Mouse (Mus musculus): Measurements from ENCODE around the gene Odc1. TPM values are rescaled to one million over a fixed set of nuclear protein-coding genes. Genes with fewer than 3 reads are reported as not detected.

Gene Odc1
- polyA plus RNA-seq (2014; fragmentation: Nextera tagmentation; extraction: Ambion mirVana): 267 and 302 TPM in 2 replicates

GRCm38 (mm10) chr12:17544209-17545106, at the start of gene Odc1:
Gene Odc1 (plus strand): TSS chr12:17544794.
- no peaks in the 10 kb centered on the region for H3K27me3 ChIP-seq (ENCODE audit: control insufficient read depth, insufficient read depth, low read length)
- H3K4me1 ChIP-seq (replicated peaks; ENCODE audit: control insufficient read depth, insufficient read depth, low read length): no peaks in the 10 kb centered on the region
- H3K4me3 ChIP-seq (ENCODE audit: low read depth, low read length): peak within 1 kb of the TSS; percentile 91
- H3K27ac ChIP-seq (ENCODE audit: low read depth, low read length): peak within 1 kb of the TSS; percentile 88
- ATAC-seq (ENCODE audit: low FRiP score) (peak; percentile 98), DNase-seq (ENCODE audit: low spot score) (peak; percentile 98)
- H3K4me2 ChIP-seq (replicated peaks; ENCODE audit: low read depth, low read length): peak within 1 kb of the TSS; percentile 61
- WGBS: under 1% methylated on average over 44 of the region's 98 CpGs
- no peaks in the 10 kb centered on the region for H3K9me3 ChIP-seq (ENCODE audit: control insufficient read depth, low read length)
- H3K9ac ChIP-seq (ENCODE audit: low read depth, low read length): peak within 1 kb of the TSS; percentile 91
- no peaks in the 10 kb centered on the region for H3K36me3 ChIP-seq (ENCODE audit: control insufficient read depth, insufficient read depth, low read length)

- H3K4me3 ChIP-seq (ENCODE audit: low read depth, low read length): no peak overlapping the region
- H3K9me3 ChIP-seq (ENCODE audit: control insufficient read depth, low read length): no peaks in the 10 kb centered on the region
- no peaks in the 10 kb centered on the region for H3K4me1 ChIP-seq (replicated peaks; ENCODE audit: control insufficient read depth, insufficient read depth, low read length)
Observed at GRCm38 (mm10) chr12:17494809-17495208, 49.8 kb upstream of the Odc1 start.

GRCm38 (mm10) chr12:17495858-17496451, 48.6 kb upstream of the Odc1 start:
- no peak overlapping the region for H3K9ac ChIP-seq (ENCODE audit: low read depth, low read length)
- WGBS: 26% methylated on average over 8 of the region's 8 CpGs
- H3K4me3 ChIP-seq (ENCODE audit: low read depth, low read length): no peak overlapping the region
- DNase-seq (ENCODE audit: low spot score) (peak; percentile 36), ATAC-seq (ENCODE audit: low FRiP score) (peak; percentile 35; the same call in 1 of the 2 replicates)
- no peak overlapping the region for H3K4me2 ChIP-seq (replicated peaks; ENCODE audit: low read depth, low read length)
- H3K4me1 ChIP-seq (replicated peaks; ENCODE audit: control insufficient read depth, insufficient read depth, low read length): no peaks in the 10 kb centered on the region
- H3K27ac ChIP-seq (ENCODE audit: low read depth, low read length): no peak overlapping the region
- no peaks in the 10 kb centered on the region for H3K9me3 ChIP-seq (ENCODE audit: control insufficient read depth, low read length)
- no peaks in the 10 kb centered on the region for H3K27me3 ChIP-seq (ENCODE audit: control insufficient read depth, insufficient read depth, low read length)
- no peaks in the 10 kb centered on the region for H3K36me3 ChIP-seq (ENCODE audit: control insufficient read depth, insufficient read depth, low read length)

More at GRCm38 (mm10) chr12:17494809-17495208, 49.8 kb upstream of the Odc1 start:
- Histone ChIP-seq H3K9ac (ENCODE audit: low read depth, low read length) (no peak overlapping the region), H3K27ac (ENCODE audit: low read depth, low read length) (no peak overlapping the region), H3K4me2 (replicated peaks; ENCODE audit: low read depth, low read length) (no peak overlapping the region), H3K27me3 (ENCODE audit: control insufficient read depth, insufficient read depth, low read length) (no peaks in the 10 kb centered on the region), H3K36me3 (ENCODE audit: control insufficient read depth, insufficient read depth, low read length) (no peaks in the 10 kb centered on the region)
- DNase-seq (ENCODE audit: low spot score): no peak
- no peak for ATAC-seq (ENCODE audit: low FRiP score)
- WGBS: 69% methylated on average over 4 of the region's 4 CpGs

- DNase-seq (ENCODE audit: low spot score) (no peak), ATAC-seq (ENCODE audit: low FRiP score) (no peak)
- Histone ChIP-seq H3K9me3 (ENCODE audit: control insufficient read depth, low read length) (no peaks in the 10 kb centered on the region), H3K4me2 (replicated peaks; ENCODE audit: low read depth, low read length) (no peak overlapping the region), H3K27me3 (ENCODE audit: control insufficient read depth, insufficient read depth, low read length) (no peaks in the 10 kb centered on the region), H3K4me1 (replicated peaks; ENCODE audit: control insufficient read depth, insufficient read depth, low read length) (no peaks in the 10 kb centered on the region), H3K36me3 (ENCODE audit: control insufficient read depth, insufficient read depth, low read length) (no peaks in the 10 kb centered on the region), H3K9ac (ENCODE audit: low read depth, low read length) (no peak overlapping the region), H3K4me3 (ENCODE audit: low read depth, low read length) (no peak overlapping the region), H3K27ac (ENCODE audit: low read depth, low read length) (no peak overlapping the region)
- 19% methylated on average over 2 of the region's 2 CpGs for WGBS
Observed at GRCm38 (mm10) chr12:17505620-17506074, 38.9 kb upstream of the Odc1 start.

- WGBS: 62% methylated on average over 5 of the region's 5 CpGs
- H3K27ac ChIP-seq (ENCODE audit: low read depth, low read length): no peak overlapping the region
Observed at GRCm38 (mm10) chr12:17506117-17506993, 38.2 kb upstream of the Odc1 start.

GRCm38 (mm10) chr12:17506994-17507542, 37.5 kb upstream of the Odc1 start:
- Histone ChIP-seq H3K9me3 (ENCODE audit: control insufficient read depth, low read length) (no peaks in the 10 kb centered on the region), H3K4me2 (replicated peaks; ENCODE audit: low read depth, low read length) (no peak overlapping the region), H3K4me3 (ENCODE audit: low read depth, low read length) (no peak overlapping the region), H3K9ac (ENCODE audit: low read depth, low read length) (no peak overlapping the region), H3K27ac (ENCODE audit: low read depth, low read length) (no peak overlapping the region), H3K36me3 (ENCODE audit: control insufficient read depth, insufficient read depth, low read length) (no peaks in the 10 kb centered on the region), H3K4me1 (replicated peaks; ENCODE audit: control insufficient read depth, insufficient read depth, low read length) (no peaks in the 10 kb centered on the region), H3K27me3 (ENCODE audit: control insufficient read depth, insufficient read depth, low read length) (no peaks in the 10 kb centered on the region)
- ATAC-seq (ENCODE audit: low FRiP score) (no peak), DNase-seq (ENCODE audit: low spot score) (no peak)
- 65% methylated on average over 13 of the region's 13 CpGs for WGBS

More at GRCm38 (mm10) chr12:17506117-17506993, 38.2 kb upstream of the Odc1 start:
- no peaks in the 10 kb centered on the region for H3K27me3 ChIP-seq (ENCODE audit: control insufficient read depth, insufficient read depth, low read length)
- no peak overlapping the region for H3K4me3 ChIP-seq (ENCODE audit: low read depth, low read length)
- H3K36me3 ChIP-seq (ENCODE audit: control insufficient read depth, insufficient read depth, low read length): no peaks in the 10 kb centered on the region
- no peak overlapping the region for H3K9ac ChIP-seq (ENCODE audit: low read depth, low read length)
- no peaks in the 10 kb centered on the region for H3K9me3 ChIP-seq (ENCODE audit: control insufficient read depth, low read length)
- H3K4me1 ChIP-seq (replicated peaks; ENCODE audit: control insufficient read depth, insufficient read depth, low read length): no peaks in the 10 kb centered on the region
- ATAC-seq (ENCODE audit: low FRiP score): no peak
- H3K4me2 ChIP-seq (replicated peaks; ENCODE audit: low read depth, low read length): no peak overlapping the region
- DNase-seq (ENCODE audit: low spot score): no peak

GRCm38 (mm10) chr12:17509310-17509709, 35.3 kb upstream of the Odc1 start:
- WGBS: 93% methylated on average over 1 of the region's 1 CpGs
- no peak for ATAC-seq (ENCODE audit: low FRiP score)

GRCm38 (mm10) chr12:17510158-17510557, 34.4 kb upstream of the Odc1 start:
- H3K27ac ChIP-seq (ENCODE audit: low read depth, low read length): no peak overlapping the region
- H3K4me1 ChIP-seq (replicated peaks; ENCODE audit: control insufficient read depth, insufficient read depth, low read length): no peaks in the 10 kb centered on the region
- H3K27me3 ChIP-seq (ENCODE audit: control insufficient read depth, insufficient read depth, low read length): no peaks in the 10 kb centered on the region
- no peak overlapping the region for H3K9ac ChIP-seq (ENCODE audit: low read depth, low read length)
- H3K4me2 ChIP-seq (replicated peaks; ENCODE audit: low read depth, low read length): no peak overlapping the region
- H3K9me3 ChIP-seq (ENCODE audit: control insufficient read depth, low read length): no peaks in the 10 kb centered on the region
- WGBS: 47% methylated on average over 12 of the region's 12 CpGs
- H3K36me3 ChIP-seq (ENCODE audit: control insufficient read depth, insufficient read depth, low read length): no peaks in the 10 kb centered on the region
- no peak for ATAC-seq (ENCODE audit: low FRiP score)
- no peak overlapping the region for H3K4me3 ChIP-seq (ENCODE audit: low read depth, low read length)
- no peak for DNase-seq (ENCODE audit: low spot score)

More at GRCm38 (mm10) chr12:17509310-17509709, 35.3 kb upstream of the Odc1 start:
- H3K36me3 ChIP-seq (ENCODE audit: control insufficient read depth, insufficient read depth, low read length): no peaks in the 10 kb centered on the region
- no peak overlapping the region for H3K27ac ChIP-seq (ENCODE audit: low read depth, low read length)
- H3K27me3 ChIP-seq (ENCODE audit: control insufficient read depth, insufficient read depth, low read length): no peaks in the 10 kb centered on the region
- no peaks in the 10 kb centered on the region for H3K9me3 ChIP-seq (ENCODE audit: control insufficient read depth, low read length)
- no peaks in the 10 kb centered on the region for H3K4me1 ChIP-seq (replicated peaks; ENCODE audit: control insufficient read depth, insufficient read depth, low read length)
- H3K4me2 ChIP-seq (replicated peaks; ENCODE audit: low read depth, low read length): no peak overlapping the region
- DNase-seq (ENCODE audit: low spot score): no peak
- H3K9ac ChIP-seq (ENCODE audit: low read depth, low read length): no peak overlapping the region
- H3K4me3 ChIP-seq (ENCODE audit: low read depth, low read length): no peak overlapping the region

Data from hindbrain, embryonic 11.5 days (tissue).